Mouse (Mus musculus): ENCODE results near the gene Tmem87b. TPM values are rescaled to one million over a fixed set of nuclear protein-coding genes. Genes with fewer than 3 reads are reported as not detected.

The Tmem87b gene
- total RNA-seq, 2 experiments from 2014 or later, result 16.2 to 19.3 TPM

DNA sequence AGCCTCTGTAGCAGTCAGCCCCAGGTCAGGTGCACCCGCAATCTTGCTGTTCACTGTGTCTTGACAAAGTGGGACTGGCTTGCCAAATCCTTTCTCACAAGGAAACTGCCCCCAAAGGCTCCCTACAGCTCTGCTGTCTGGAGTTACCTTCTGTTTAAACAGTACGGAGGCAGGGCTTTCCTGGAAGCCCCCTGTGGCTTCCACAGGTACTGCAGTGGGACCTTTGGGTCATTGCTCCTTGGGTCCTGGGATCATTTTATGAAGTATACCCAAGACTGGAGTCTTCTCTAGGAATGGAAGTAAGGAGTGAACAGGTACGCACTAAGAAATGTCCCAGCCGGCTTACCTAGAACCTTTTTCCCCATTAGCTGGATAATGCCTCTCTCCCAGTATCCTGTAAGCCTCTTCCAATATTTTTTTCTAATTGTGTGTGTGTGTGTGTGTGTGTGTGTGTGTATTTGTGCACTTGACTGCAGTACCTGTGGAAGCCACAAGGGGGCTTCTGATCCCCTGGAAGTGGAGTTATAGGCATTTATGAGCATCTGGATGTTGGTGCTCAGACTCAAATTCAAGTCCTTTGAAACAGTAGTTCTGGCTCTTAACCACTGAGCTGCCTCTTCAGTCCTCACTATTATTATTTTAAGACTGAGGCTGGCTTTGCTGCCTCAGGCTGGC, 72.9 kb downstream of the Tmem87b start:
- no peak for DNase-seq

DNA sequence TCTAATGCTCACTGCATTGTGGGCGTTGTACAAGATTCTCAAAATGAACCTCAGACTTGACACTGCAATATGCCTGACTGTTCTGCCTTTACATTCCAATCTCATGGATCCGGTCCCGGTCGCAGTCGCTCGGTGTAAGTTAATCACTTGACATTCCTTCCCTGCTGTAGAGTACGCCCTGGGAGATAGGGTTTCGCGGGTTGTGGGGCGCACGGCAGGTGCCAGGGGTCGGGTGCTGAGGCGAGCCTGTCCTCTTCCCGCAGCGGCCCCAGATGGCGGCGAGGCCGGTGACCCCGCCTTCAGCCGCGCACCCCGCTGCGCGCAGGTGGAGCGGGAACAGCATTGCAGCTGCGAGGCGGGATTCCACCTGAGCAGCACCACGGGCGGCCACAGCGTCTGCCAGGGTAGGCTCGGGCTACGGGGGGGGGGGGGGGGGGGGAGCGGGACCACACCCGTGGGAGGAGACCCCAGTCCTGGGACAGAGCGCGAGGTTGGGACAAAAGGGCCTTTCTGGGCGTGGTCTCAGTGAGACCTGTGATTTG, 74.3 kb downstream of the Tmem87b start:
- no peak for DNase-seq

DNA sequence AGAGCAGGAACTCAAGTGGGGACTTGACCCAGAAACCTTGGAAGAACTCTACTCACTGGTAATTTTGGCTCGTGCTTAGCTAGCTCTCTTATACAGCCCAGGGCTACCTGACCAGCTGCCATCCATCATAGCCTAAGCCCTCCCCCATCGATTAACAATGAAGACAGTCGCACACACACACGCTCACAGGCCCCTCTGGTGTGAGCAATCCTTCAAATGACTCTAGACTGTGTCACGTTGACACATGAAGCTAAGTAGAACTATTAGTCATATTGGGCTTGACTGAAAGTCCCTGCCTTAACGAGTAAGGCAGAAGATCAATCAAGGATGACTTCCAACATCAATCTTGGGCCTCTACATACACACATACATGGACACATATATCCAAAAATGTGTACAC, 84.9 kb downstream of the Tmem87b start:
- no peak for DNase-seq

DNA sequence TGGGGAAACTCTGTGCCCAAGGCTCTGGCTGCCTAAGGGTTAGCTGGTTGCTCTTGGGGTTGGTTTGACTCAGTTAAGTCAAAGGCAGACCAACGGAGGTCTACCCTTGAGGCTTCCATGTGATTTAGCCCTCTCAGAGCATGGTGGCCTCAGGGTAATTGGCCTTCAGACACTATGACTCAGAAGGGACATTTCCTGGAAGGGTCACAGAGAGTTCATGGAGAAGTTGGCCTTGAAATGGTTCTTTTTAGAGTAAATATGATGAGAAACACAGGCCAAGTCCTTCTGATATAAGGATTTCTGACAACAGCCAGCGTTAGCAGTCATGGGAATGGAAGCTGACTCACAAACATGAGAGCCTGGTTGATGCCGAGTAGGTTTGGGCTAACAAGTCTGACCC, 85.7 kb downstream of the Tmem87b start:
- DNase-seq, result no peak

Other genes starting within 250 kb of the Tmem87b start
- gene Spdye4c, start 226.9 kb upstream of the Tmem87b start, total RNA-seq (2021), result not detected
- 10 to 100 TPM; 38.0 to 54.1 TPM for gene Anapc1, start 130.7 kb upstream of the Tmem87b start, total RNA-seq (2021)
- 1 to 10 TPM; 4.5 TPM for gene Mertk, start 119.2 kb upstream of the Tmem87b start, total RNA-seq (2021)
- gene Fbln7, start 44.9 kb downstream of the Tmem87b start, total RNA-seq (2021), result 10 to 100 TPM; 12.1 to 12.8 TPM
- gene Zc3h8, start 126.0 kb downstream of the Tmem87b start, total RNA-seq (2021), result 1 to 10 TPM; 5.7 to 5.9 TPM
- 1 to 10 TPM; 8.3 to 8.9 TPM for gene Zc3h6, start 149.3 kb downstream of the Tmem87b start, total RNA-seq (2021)
- gene Gm10762, start 149.6 kb downstream of the Tmem87b start, total RNA-seq (2021), result 10 to 100 TPM; 11.2 to 15.6 TPM
- under 1 TPM in 1 of 2 experiments, not detected in 1; 0.07 TPM for gene Vinac1, start 230.1 kb downstream of the Tmem87b start, total RNA-seq (2021)
- 10 to 100 TPM in 1 of 2 experiments, 1 to 10 TPM in 1; 8.9 to 11.2 TPM for gene Ttl, start 247.8 kb downstream of the Tmem87b start, total RNA-seq (2021)

Measured in gastrocnemius, postnatal 10 days (tissue).